Mouse (Mus musculus): Measurements from ENCODE around the gene Copa. TPM values are rescaled to one million over a fixed set of nuclear protein-coding genes. Genes with fewer than 3 reads are reported as not detected.
A peak's percentile ranks its signal among the peaks of the same experiment; 100 is the strongest.

Gene Copa
- polyA plus RNA-seq, 1 experiment from 2014 or later: 204 TPM

DNA sequence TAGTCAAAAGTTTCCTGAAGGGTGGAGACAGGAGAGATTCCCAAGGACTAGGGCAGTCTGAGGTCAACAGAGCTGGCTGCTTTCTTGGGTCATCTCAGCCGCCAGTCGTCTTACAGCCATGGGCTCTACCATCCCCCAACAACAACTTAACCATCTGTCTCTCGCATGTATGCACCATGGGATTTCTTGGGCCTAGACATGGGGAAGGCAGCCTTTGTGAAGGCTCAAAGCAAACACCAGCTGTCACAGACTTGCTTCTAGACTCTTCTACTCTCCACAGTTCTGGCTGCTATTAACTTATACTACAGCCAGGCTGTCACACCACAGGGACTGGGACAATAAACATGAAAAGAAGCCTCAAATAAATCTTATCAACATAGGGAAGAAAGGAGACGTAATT is 10.8 kb upstream of the Copa start:
- Histone ChIP-seq H3K9ac (ENCODE audit: low read depth, low read length) (no peak overlapping the region), H3K4me2 (ENCODE audit: low read depth, low read length) (no peak overlapping the region), H3K9me3 (ENCODE audit: control insufficient read depth, low read length) (no peaks in the 10 kb centered on the region), H3K27me3 (replicated peaks; ENCODE audit: control insufficient read depth, insufficient read depth, low read length) (no peaks in the 10 kb centered on the region), H3K4me3 (ENCODE audit: low read length) (no peak overlapping the region), H3K27ac (ENCODE audit: low read length) (no peak overlapping the region), H3K36me3 (ENCODE audit: control insufficient read depth, insufficient read depth, low read length) (peaks cover 50% of the 10 kb centered on the region), H3K4me1 (ENCODE audit: control insufficient read depth, insufficient read depth, low read length) (no peaks in the 10 kb centered on the region)
- ATAC-seq: no peak
- 73% methylated on average over 4 of the region's 4 CpGs for WGBS

DNA sequence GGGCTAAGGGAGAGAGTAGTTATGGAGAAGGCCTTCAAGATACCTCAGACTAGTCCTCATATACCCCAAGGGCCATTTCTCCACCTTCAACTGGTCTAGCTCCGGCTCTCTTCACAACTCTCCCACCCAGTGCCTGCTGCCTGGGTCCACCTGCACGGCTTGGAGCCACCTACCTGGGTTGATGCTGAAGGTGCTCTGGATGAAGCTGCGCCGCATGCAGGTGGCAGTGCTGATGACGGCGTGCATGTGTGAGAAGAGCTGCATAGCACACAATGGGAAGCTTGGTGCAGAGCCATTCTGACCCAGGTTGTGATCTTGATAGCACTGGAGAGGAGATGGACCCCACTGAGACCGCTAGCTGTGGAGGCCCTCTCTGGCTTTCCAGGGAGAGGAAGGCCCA is 9.7 kb upstream of the Copa start:
- no peak overlapping the region for H3K4me2 ChIP-seq (ENCODE audit: low read depth, low read length)
- no peaks in the 10 kb centered on the region for H3K4me1 ChIP-seq (ENCODE audit: control insufficient read depth, insufficient read depth, low read length)
- H3K36me3 ChIP-seq (ENCODE audit: control insufficient read depth, insufficient read depth, low read length): peaks cover 47% of the 10 kb centered on the region
- 93% methylated on average over 7 of the region's 7 CpGs for WGBS
- no peak for ATAC-seq
- H3K9me3 ChIP-seq (ENCODE audit: control insufficient read depth, low read length): no peaks in the 10 kb centered on the region
- H3K27me3 ChIP-seq (replicated peaks; ENCODE audit: control insufficient read depth, insufficient read depth, low read length): no peaks in the 10 kb centered on the region
- no peak overlapping the region for H3K27ac ChIP-seq (ENCODE audit: low read length)
- H3K9ac ChIP-seq (ENCODE audit: low read depth, low read length): no peak overlapping the region
- H3K4me3 ChIP-seq (ENCODE audit: low read length): no peak overlapping the region

GRCm38 (mm10) chr1:172077981-172078380 is 4.3 kb upstream of the Copa start:
- ATAC-seq: peak; percentile 79
- Histone ChIP-seq H3K4me1 (ENCODE audit: control insufficient read depth, insufficient read depth, low read length) (0 out of 2 replicates have a peak, but pooled peaks cover 3% of the 10 kb centered on the region), H3K4me2 (ENCODE audit: low read depth, low read length) (peak overlapping the region; percentile 33), H3K27me3 (replicated peaks; ENCODE audit: control insufficient read depth, insufficient read depth, low read length) (no peaks in the 10 kb centered on the region), H3K36me3 (ENCODE audit: control insufficient read depth, insufficient read depth, low read length) (peaks cover 14% of the 10 kb centered on the region; the same call in 1 of the 2 replicates), H3K9me3 (ENCODE audit: control insufficient read depth, low read length) (no peaks in the 10 kb centered on the region), H3K27ac (ENCODE audit: low read length) (peak overlapping the region; percentile 92), H3K4me3 (ENCODE audit: low read length) (peak overlapping the region; percentile 22; the same call in 1 of the 2 replicates), H3K9ac (ENCODE audit: low read depth, low read length) (peak overlapping the region; percentile 53; the same call in 1 of the 2 replicates)
- 35% methylated on average over 5 of the region's 5 CpGs for WGBS

DNA sequence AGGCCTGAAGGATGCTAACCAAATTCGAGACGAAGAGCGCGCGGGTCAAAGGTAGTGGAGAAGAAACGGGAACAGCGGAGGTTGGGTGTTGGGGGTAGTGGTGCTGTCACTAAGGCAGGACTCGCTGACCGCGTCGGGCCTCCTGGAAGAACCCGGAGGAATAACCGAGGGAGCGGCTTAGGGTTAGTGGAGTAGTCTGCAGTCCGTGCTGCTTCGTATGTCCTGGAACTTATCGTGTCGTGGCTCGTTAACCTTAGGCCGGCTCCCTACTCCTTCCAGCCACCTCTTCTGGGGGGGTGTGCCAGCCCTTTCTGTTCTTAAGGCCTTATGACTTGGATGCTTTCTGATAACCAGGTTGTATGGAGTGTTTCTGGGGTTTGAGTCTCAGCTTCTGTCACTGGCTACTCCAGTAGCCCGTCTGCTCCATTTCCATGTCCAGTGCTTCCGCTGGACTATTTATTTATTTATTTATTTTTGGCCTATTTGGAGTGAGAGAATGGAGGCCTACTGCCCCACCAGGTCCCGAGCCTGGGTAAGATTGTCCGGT is 643 bp downstream of the Copa start:
- H3K9me3 ChIP-seq (ENCODE audit: control insufficient read depth, low read length): no peaks in the 10 kb centered on the region
- peak; percentile 72 for ATAC-seq
- H3K36me3 ChIP-seq (ENCODE audit: control insufficient read depth, insufficient read depth, low read length): no peaks in the 10 kb centered on the region
- no peaks in the 10 kb centered on the region for H3K27me3 ChIP-seq (replicated peaks; ENCODE audit: control insufficient read depth, insufficient read depth, low read length)
- peaks cover 14% of the 10 kb centered on the region for H3K4me1 ChIP-seq (ENCODE audit: control insufficient read depth, insufficient read depth, low read length)
- peak overlapping the region; percentile 49 for H3K4me2 ChIP-seq (ENCODE audit: low read depth, low read length)
- H3K9ac ChIP-seq (ENCODE audit: low read depth, low read length): peak overlapping the region; percentile 77
- H3K4me3 ChIP-seq (ENCODE audit: low read length): peak overlapping the region; percentile 74
- peak overlapping the region; percentile 62 for H3K27ac ChIP-seq (ENCODE audit: low read length)
- under 1% methylated on average over 24 of the region's 24 CpGs for WGBS

DNA sequence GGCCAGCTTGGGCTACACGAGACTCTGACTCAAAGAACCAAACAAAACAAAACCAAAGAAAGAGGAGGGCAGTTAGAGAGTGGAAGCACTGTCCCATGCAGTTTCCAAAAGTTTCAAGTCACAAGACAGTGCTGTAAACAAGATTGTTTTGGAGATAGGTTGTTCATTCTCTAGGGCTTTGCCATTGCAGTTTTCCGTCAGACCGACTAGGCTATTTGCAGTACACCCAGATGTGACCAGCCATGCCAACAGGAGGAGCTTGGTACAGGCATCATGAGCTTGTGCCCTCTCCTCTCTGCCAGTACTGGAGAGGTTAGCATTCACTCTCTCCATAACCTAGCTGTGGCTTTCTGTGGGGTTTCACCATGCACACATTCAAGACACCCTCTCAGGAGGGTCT is 11.2 kb downstream of the Copa start:
- 63% methylated on average over 3 of the region's 3 CpGs for WGBS
- no peak overlapping the region for H3K27ac ChIP-seq (ENCODE audit: low read length)
- H3K27me3 ChIP-seq (replicated peaks; ENCODE audit: control insufficient read depth, insufficient read depth, low read length): no peaks in the 10 kb centered on the region
- H3K36me3 ChIP-seq (ENCODE audit: control insufficient read depth, insufficient read depth, low read length): peaks cover 23% of the 10 kb centered on the region
- H3K4me2 ChIP-seq (ENCODE audit: low read depth, low read length): no peak overlapping the region
- no peak overlapping the region for H3K4me3 ChIP-seq (ENCODE audit: low read length)
- no peak for ATAC-seq
- no peak overlapping the region for H3K9ac ChIP-seq (ENCODE audit: low read depth, low read length)
- no peaks in the 10 kb centered on the region for H3K4me1 ChIP-seq (ENCODE audit: control insufficient read depth, insufficient read depth, low read length)
- H3K9me3 ChIP-seq (ENCODE audit: control insufficient read depth, low read length): no peaks in the 10 kb centered on the region

DNA sequence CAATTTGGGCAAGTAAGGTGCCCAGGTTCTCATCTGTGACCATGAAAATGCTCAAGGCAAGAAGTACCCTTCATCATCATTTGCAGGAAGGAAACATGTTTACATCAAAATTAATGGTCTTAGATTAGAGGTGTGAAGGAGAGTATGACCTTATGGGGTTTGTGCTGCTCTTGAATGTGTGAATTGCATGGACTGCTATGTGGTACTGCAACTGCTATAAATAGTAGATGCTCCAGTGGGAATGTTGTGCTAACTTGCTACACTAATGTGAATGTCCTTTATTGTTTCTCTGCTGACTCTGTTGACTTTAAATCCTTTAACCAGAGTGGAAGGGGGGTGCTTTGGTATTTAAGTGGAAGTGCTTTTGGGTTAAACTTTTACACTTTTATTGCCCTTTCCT is 12.0 kb downstream of the Copa start:
- Histone ChIP-seq H3K4me1 (ENCODE audit: control insufficient read depth, insufficient read depth, low read length) (no peaks in the 10 kb centered on the region), H3K4me3 (ENCODE audit: low read length) (no peak overlapping the region), H3K27ac (ENCODE audit: low read length) (no peak overlapping the region), H3K9me3 (ENCODE audit: control insufficient read depth, low read length) (no peaks in the 10 kb centered on the region), H3K36me3 (ENCODE audit: control insufficient read depth, insufficient read depth, low read length) (peaks cover 18% of the 10 kb centered on the region; the same call in 1 of the 2 replicates), H3K27me3 (replicated peaks; ENCODE audit: control insufficient read depth, insufficient read depth, low read length) (no peaks in the 10 kb centered on the region), H3K4me2 (ENCODE audit: low read depth, low read length) (no peak overlapping the region), H3K9ac (ENCODE audit: low read depth, low read length) (no peak overlapping the region)
- no peak for ATAC-seq

- no peak overlapping the region for H3K4me2 ChIP-seq (ENCODE audit: low read depth, low read length)
- H3K27ac ChIP-seq (ENCODE audit: low read length): no peak overlapping the region
- peaks cover 12% of the 10 kb centered on the region; the same call in 1 of the 2 replicates for H3K36me3 ChIP-seq (ENCODE audit: control insufficient read depth, insufficient read depth, low read length)
- H3K9ac ChIP-seq (ENCODE audit: low read depth, low read length): no peak overlapping the region
- 78% methylated on average over 6 of the region's 6 CpGs for WGBS
- no peaks in the 10 kb centered on the region for H3K9me3 ChIP-seq (ENCODE audit: control insufficient read depth, low read length)
- H3K4me3 ChIP-seq (ENCODE audit: low read length): no peak overlapping the region
- no peaks in the 10 kb centered on the region for H3K27me3 ChIP-seq (replicated peaks; ENCODE audit: control insufficient read depth, insufficient read depth, low read length)
- no peak for ATAC-seq
- H3K4me1 ChIP-seq (ENCODE audit: control insufficient read depth, insufficient read depth, low read length): no peaks in the 10 kb centered on the region
Measured at GRCm38 (mm10) chr1:172095202-172095601, 12.9 kb downstream of the Copa start.

DNA sequence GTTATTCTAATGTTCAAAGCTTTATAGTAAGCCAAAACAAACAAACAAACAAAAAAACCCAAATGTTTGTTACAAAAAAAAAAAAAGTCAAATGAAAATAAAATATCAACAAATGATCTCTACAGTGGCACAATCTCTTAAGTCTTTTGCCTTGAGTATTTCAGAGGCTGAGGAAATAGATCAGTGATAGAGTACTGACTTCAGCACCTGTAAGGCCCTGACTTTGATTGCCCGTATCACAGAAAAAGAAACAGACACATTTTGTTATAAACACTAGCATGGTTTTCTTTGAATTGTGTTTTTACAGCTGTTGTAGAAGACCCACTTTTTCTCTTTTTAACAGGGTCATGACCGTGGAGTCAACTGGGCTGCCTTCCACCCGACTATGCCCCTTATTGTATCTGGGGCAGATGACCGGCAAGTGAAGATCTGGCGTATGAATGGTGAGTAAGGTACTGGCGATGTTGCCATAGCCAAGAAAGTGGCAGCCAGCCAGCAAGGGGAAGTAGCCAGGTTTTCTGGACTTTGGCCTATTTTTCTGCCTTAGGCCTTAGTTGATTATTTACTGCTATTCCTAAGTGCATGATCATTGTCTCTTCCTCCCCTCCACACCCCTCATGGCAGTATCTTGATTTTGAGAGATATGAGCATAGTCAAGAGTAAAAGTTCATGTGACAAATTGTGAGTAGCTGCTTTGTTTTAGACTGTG is 17.1 kb downstream of the Copa start:
- Histone ChIP-seq H3K4me3 (ENCODE audit: low read length) (no peak overlapping the region), H3K4me1 (ENCODE audit: control insufficient read depth, insufficient read depth, low read length) (no peaks in the 10 kb centered on the region), H3K27me3 (replicated peaks; ENCODE audit: control insufficient read depth, insufficient read depth, low read length) (no peaks in the 10 kb centered on the region), H3K9me3 (ENCODE audit: control insufficient read depth, low read length) (no peaks in the 10 kb centered on the region), H3K27ac (ENCODE audit: low read length) (peak overlapping the region; percentile 40; the same call in 1 of the 2 replicates), H3K4me2 (ENCODE audit: low read depth, low read length) (no peak overlapping the region), H3K36me3 (ENCODE audit: control insufficient read depth, insufficient read depth, low read length) (peaks cover 10% of the 10 kb centered on the region), H3K9ac (ENCODE audit: low read depth, low read length) (no peak overlapping the region)
- ATAC-seq: peak; percentile 91
- 65% methylated on average over 6 of the region's 6 CpGs for WGBS

- no peaks in the 10 kb centered on the region for H3K9me3 ChIP-seq (ENCODE audit: control insufficient read depth, low read length)
- no peak overlapping the region for H3K9ac ChIP-seq (ENCODE audit: low read depth, low read length)
- H3K27ac ChIP-seq (ENCODE audit: low read length): no peak overlapping the region
- H3K27me3 ChIP-seq (replicated peaks; ENCODE audit: control insufficient read depth, insufficient read depth, low read length): no peaks in the 10 kb centered on the region
- no peak overlapping the region for H3K4me2 ChIP-seq (ENCODE audit: low read depth, low read length)
- no peak overlapping the region for H3K4me3 ChIP-seq (ENCODE audit: low read length)
- ATAC-seq: no peak
- no peaks in the 10 kb centered on the region for H3K4me1 ChIP-seq (ENCODE audit: control insufficient read depth, insufficient read depth, low read length)
- H3K36me3 ChIP-seq (ENCODE audit: control insufficient read depth, insufficient read depth, low read length): peaks cover 28% of the 10 kb centered on the region
- 82% methylated on average over 4 of the region's 4 CpGs for WGBS
Measured at GRCm38 (mm10) chr1:172103619-172104018, 21.3 kb downstream of the Copa start.

Measured in intestine, embryonic 16.5 days (tissue).